Mouse (Mus musculus) macrophage (primary cell): ENCODE results near the gene Lamc1. TPM values are rescaled to one million over a fixed set of nuclear protein-coding genes. Genes with fewer than 3 reads are reported as not detected.

ENCODE experiments used
- H3K27ac ChIP-seq: fragments of 350-480 bp; formaldehyde crosslinking; 2 replicates; pipeline ENCODE4 v1.9.0; 2021
- H3K36me3 ChIP-seq: fragments of 350-480 bp; formaldehyde crosslinking; 2 replicates; pipeline ENCODE4 v1.9.0; 2021; ENCODE audit errors: inconsistent target
- H3K4me3 ChIP-seq: fragments of 350-480 bp; formaldehyde crosslinking; 2 replicates; pipeline ENCODE4 v1.9.0; 2021; ENCODE audit errors: inconsistent target
- H3K79me2 ChIP-seq: fragments of 350-480 bp; formaldehyde crosslinking; 2 replicates; pipeline ENCODE4 v1.9.0; 2021; ENCODE audit errors: inconsistent target
- WGBS: methylation state at CpG from one replicate; pipeline ENCODE4 v1.1.7; 2026; ENCODE audit warnings: inconsistent platforms; ENCODE audit not compliant: missing documents; 5-methylcytosine and 5-hydroxymethylcytosine counted together
- polyA plus RNA-seq: library from polyadenylated mRNA; stranded (reverse); fragments of 250-400 nt; gene quantifications from 3 replicates; pipeline ENCODE4 v1.2.4, GENCODE M21; 2018; ENCODE audit warnings: inconsistent platforms

Gene Lamc1
- polyA plus RNA-seq, 1 experiment from 2014 or later = 21.0 TPM

DNA sequence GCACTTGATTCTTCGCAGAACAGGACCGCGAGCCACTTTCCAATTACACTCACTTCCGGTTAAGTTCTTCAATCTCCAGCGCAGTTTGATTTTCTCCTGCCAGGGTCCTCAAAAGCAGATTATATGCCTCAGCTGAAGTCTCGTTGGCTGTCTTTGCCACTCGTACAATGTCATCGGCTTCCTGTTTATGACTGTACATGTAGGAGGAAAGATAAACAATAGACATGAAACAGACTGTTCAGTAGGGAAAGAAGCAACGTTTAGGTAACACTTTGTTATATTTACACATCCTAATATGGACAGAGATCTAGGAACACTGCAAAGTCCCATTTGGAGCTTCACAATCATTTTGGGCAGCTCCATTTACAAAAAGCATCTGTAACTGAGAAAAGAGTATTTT lies 100.9 kb downstream of the Lamc1 start:
- Histone ChIP-seq H3K36me3 (peaks cover 26% of the 10 kb centered on the region; the same call in 1 of the 2 replicates), H3K27ac (no peak overlapping the region), H3K4me3 (no peak overlapping the region), H3K79me2 (no peaks in the 10 kb centered on the region)
- WGBS = 86% methylated on average over 5 of the region's 9 CpGs

DNA sequence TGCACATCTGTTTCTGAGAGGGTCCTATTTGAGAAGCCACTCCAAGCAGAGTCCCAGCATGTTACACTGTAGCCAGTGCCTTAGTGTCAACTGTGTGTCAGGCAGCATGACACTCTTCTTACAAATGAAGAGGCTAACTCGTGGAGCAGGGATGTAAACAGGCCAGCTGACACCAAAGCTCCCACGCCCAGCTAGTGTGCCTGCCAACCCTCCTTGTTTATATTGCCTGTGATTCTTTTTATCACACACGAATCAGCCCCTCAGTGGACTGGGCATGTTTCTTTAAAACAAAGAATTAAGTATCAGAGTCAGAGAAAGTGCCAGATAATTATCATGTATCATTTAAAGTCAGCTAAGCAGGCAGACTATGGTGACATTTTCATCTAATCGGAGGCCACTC lies 104.7 kb downstream of the Lamc1 start:
- WGBS = 94% methylated on average over 4 of the region's 4 CpGs
- peaks cover 31% of the 10 kb centered on the region; the same call in 1 of the 2 replicates for H3K36me3 ChIP-seq
- no peak overlapping the region for H3K4me3 ChIP-seq
- H3K79me2 ChIP-seq = no peaks in the 10 kb centered on the region
- no peak overlapping the region for H3K27ac ChIP-seq

DNA sequence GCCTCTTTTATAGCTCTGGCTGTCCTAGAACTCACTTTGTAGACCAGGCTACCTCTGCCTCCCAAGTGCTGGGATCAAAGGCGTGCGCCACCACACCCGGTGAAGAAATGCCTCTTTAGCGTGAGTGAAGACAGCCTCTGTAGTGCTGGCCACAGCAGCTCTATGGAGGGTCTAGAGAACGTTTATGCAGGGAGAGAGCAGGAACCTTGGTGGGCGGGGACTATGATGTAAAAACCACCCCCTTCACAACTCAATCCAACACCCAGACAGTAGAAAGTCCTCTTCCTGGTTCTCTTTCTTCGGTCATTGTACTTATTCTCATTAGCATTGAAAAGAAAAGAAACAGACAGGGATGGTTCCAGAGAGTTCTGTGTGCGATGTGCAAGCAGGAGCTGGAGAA lies 105.5 kb downstream of the Lamc1 start:
- 91% methylated on average over 8 of the region's 8 CpGs for WGBS
- Histone ChIP-seq H3K36me3 (peaks cover 31% of the 10 kb centered on the region; the same call in 1 of the 2 replicates), H3K79me2 (no peaks in the 10 kb centered on the region), H3K4me3 (no peak overlapping the region), H3K27ac (no peak overlapping the region)

DNA sequence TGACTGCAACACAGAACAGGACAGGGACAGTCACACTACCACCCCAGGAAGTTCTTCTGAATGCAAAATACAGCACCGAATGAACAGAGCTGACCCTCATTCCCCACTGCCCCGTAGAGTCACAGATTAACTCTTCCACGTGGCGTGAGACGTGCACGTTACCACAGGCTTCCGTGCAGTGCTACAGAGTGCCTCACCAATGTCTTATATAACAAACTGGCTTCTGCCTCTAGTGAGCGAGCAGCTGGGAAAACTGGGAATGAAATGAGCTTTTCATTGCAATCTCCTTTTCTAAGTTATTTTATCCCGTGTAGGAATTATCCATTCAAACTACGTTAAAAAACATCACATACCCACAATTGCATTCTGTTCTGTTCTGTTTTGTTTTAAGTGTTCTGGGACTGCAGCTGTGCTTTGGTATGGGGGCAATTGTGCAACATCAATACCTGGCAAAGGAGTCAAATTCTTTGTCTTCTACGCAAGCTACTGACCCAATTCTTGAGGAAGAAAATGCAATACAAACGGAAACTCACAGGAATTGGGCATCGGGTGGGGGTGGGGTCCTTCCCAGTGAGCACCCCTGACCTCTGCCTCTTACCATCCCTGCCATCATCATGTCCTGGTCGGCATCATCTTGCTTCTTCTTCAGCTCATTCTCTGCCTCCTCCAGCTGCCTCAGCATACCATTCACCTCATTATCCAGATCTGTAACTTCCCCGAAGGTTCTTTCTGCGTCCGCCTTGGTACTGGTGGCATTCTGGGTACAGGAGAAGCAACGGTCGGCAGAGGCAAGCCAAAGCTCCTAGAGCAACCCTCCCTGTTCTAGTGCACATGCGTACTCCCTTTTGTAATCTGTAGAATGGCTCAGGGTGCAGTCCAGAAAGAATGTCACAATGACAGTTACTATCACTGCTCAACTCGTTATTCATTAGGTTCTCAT lies 106.5 kb downstream of the Lamc1 start:
- WGBS = 94% methylated on average over 21 of the region's 21 CpGs
- peaks cover 30% of the 10 kb centered on the region; the same call in 1 of the 2 replicates for H3K36me3 ChIP-seq
- H3K4me3 ChIP-seq = no peak overlapping the region

DNA sequence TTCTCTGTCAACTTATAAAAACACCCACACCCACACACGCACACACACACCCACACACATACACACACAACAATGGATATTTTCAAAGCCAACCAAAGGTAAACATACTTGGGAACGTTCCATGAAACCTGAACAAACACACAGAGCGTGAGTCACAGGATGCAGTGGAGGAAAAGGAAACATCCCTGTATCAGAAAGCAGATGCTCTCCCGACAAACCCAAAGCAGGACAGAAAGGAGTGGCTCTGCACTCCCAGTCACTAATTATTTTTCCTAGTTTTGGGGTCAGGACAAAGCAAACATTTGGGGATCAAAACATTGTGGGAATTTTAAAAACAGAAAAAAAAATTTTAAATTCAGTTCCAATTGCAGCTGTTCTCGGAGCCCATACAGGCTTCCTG lies 108.3 kb downstream of the Lamc1 start:
- 98% methylated on average over 5 of the region's 5 CpGs for WGBS
- Histone ChIP-seq H3K4me3 (no peak overlapping the region), H3K79me2 (no peaks in the 10 kb centered on the region), H3K36me3 (peaks cover 23% of the 10 kb centered on the region; the same call in 1 of the 2 replicates), H3K27ac (no peak overlapping the region)

More for the DNA sequence above, 106.5 kb downstream of the Lamc1 start:
- Histone ChIP-seq H3K79me2 (no peaks in the 10 kb centered on the region), H3K27ac (no peak overlapping the region)

DNA sequence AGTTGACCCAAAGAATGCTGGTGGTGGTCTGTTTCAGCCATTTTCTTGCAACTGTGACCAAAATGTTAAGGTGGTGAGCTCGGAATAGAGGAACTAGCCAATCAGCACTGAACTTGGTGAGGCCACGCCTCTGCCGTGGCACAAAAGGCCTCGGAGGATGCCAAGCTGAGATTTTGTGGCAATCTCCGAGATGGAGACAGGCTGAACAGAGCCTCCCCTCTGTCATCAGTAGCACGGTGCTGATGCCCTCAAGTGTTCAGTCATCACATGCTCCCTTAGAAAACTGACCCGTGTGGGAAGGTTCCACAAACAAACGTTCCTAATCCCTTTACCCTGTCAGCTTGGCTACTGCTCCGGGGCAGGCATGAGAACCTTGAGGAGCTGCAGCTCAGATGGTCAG lies 113.2 kb downstream of the Lamc1 start:
- no peaks in the 10 kb centered on the region for H3K36me3 ChIP-seq
- WGBS = 89% methylated on average over 9 of the region's 9 CpGs

DNA sequence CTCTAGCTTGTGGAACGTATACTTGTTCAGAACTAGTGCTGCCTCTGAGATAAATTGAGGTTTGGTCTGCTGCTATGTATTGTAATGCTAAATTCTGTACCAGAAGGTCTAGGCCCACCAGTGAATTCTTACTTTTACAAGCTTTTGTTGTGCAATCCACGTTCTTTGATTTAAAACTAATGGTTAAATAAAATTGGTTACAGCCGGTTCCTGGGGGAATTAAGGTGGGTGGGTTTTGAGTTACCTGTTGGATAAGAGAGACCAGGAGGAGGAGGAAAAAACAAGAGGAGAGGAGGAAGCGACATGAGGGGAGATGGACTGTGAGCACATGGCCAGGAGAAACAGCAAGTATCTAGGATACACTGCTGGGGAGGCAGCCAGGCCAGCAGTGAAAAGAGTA lies 116.1 kb downstream of the Lamc1 start:
- Histone ChIP-seq H3K4me3 (no peak overlapping the region), H3K36me3 (no peaks in the 10 kb centered on the region), H3K79me2 (no peaks in the 10 kb centered on the region), H3K27ac (no peak overlapping the region)
- WGBS = 94% methylated on average over 4 of the region's 4 CpGs

More for the DNA sequence above, 113.2 kb downstream of the Lamc1 start:
- H3K79me2 ChIP-seq = no peaks in the 10 kb centered on the region
- no peak overlapping the region for H3K27ac ChIP-seq
- H3K4me3 ChIP-seq = no peak overlapping the region

DNA sequence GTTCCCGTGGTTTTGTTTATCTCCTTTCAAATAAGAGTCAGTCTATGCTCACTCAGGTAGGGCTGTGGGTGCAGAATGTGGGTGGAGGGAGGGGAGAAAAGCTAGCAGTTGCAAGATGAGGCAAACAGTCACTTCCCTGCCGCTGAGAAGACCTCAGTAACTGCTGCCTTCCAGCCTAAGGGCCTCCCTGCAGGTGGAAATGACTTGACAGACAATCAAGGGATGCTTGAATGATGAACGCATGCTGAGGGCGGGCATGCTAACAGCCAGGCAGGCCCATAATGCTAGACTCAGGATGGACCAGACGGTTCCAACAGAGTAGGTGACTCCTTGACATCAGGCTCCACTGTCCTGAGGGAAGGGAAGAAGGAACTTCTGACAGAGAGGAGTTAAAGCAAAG lies 116.9 kb downstream of the Lamc1 start:
- Histone ChIP-seq H3K27ac (no peak overlapping the region), H3K79me2 (no peaks in the 10 kb centered on the region), H3K36me3 (no peaks in the 10 kb centered on the region), H3K4me3 (no peak overlapping the region)
- WGBS = 79% methylated on average over 5 of the region's 5 CpGs

DNA sequence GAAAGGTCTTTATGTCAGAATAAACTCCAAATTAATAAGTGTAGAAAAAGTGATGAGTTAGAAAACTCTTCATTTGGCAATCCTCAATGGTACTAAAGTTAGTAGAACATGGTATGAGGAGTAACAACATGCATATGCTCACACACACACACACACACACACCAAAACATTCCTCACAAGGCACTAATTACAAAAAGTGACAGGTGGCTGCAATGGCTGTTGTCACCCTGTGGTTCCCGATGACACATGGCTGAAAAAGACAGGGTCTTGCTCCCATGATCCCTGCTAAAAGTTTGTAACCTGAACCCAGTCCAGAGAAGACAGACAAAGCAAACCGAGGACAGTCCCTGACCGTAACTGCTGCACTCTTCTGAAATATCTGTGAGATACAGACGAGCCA lies 121.6 kb downstream of the Lamc1 start:
- Histone ChIP-seq H3K27ac (no peak overlapping the region), H3K79me2 (no peaks in the 10 kb centered on the region), H3K4me3 (no peak overlapping the region), H3K36me3 (no peaks in the 10 kb centered on the region)
- WGBS = 74% methylated on average over 4 of the region's 4 CpGs

DNA sequence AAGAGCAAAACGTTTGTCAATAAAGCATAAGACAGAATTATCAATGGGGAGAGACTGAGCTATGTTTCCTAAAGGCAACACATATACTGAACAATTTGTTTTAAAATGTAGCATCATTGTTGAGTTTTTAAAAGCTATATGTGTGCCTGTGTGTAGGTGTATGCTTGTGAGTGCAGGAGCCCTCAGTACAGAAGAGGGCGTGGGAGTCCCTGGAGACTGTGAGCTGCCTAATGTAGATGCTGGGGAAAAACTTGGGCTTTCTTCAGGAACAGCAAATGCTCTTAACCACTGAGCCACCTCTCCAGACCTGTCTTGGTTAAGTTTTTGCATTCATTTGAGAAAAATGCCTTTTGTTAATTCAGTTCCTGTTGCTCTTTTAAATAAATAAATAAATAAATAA lies 122.4 kb downstream of the Lamc1 start:
- 100% methylated on average over 2 of the region's 2 CpGs for WGBS
- H3K36me3 ChIP-seq = no peaks in the 10 kb centered on the region
- H3K4me3 ChIP-seq = no peak overlapping the region
- H3K79me2 ChIP-seq = no peaks in the 10 kb centered on the region
- H3K27ac ChIP-seq = no peak overlapping the region

DNA sequence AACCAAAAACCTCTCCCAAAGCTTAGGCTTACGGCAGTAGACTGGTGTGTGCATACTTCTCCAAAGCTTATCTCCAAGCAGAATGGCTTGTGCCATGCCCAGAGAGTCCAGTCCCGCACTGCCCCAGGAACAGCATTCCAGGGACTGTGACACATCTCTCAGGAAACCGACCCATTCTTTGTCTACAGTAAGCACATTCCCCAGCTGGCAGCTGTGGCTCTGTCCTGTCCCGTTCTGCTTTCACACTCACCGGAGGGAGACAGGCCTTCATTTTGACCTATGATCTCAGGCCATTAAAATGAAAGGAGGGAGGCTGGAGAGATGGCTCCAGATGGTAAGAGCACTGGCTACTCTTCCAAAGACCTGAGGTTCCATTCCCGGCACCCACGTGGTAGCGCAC lies 130.4 kb downstream of the Lamc1 start:
- Histone ChIP-seq H3K79me2 (no peaks in the 10 kb centered on the region), H3K36me3 (no peaks in the 10 kb centered on the region), H3K27ac (no peak overlapping the region), H3K4me3 (no peak overlapping the region)
- WGBS = 90% methylated on average over 8 of the region's 8 CpGs

DNA sequence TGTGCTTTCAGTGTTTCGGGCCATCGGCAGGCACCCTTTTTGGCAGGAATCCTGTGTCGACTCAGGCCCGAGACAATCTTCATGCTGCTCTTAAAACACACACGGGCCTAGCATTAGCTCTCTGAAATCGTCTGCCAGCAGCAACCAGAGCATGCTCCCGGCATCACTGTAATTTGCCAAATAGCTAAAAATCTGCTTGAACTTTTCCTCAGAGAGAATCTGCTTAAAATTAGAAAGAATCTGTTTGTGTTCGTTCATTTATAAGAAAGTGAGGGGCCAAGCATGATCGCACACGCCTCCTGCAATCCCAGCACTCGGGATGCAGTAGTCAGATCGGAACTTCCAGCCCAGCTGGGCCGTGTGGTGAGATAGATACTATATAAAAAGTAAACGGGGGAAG lies 131.1 kb downstream of the Lamc1 start:
- H3K36me3 ChIP-seq = no peaks in the 10 kb centered on the region
- 67% methylated on average over 14 of the region's 14 CpGs for WGBS
- no peak overlapping the region for H3K4me3 ChIP-seq
- H3K79me2 ChIP-seq = no peaks in the 10 kb centered on the region
- H3K27ac ChIP-seq = no peak overlapping the region

DNA sequence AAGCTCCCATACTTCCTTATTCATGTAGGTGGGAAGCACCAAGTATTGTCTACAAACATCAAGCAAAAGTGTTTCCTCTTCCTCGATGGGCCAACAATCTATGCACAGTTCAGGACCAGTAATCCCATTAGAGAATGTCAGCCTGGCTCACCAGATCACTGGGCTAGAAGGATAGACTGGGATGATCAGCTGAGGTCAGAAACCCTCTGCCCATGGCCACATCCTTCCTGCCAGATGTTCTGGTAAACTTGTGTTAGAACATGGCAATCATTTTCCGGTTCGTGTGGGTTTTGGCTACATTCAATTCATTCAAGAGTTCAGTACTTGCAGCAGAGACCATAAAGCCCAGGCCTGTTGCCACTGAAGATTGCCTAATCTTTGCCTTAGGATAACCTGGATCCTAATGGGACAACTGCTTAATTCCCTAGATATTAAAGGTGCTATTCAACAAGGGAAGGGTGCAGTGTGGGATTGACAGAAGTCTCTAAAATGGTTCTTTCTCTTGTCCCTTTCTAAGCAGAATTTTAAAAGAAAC lies 135.2 kb downstream of the Lamc1 start:
- Histone ChIP-seq H3K79me2 (no peaks in the 10 kb centered on the region), H3K36me3 (no peaks in the 10 kb centered on the region), H3K27ac (no peak overlapping the region), H3K4me3 (no peak overlapping the region)
- 4% methylated on average over 3 of the region's 3 CpGs for WGBS

DNA sequence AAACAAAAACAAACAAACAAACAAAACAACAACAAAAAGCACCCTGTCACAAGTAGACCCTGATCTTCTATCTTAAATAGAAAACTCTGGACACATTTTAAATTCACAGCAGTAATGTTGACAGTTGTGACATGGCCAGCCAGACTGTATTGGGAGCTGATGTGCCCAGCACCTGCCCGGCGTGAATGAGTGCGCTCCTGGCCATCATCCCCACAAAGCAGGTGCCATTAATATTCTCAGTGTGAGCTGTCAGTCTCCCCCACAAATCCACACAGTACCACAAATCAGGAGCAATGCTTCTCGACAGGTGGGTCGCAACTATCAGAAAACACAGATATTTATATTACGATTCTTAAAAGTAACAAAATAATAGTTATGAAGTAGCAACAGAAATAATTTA lies 139.6 kb downstream of the Lamc1 start:
- Histone ChIP-seq H3K4me3 (no peak overlapping the region), H3K36me3 (no peaks in the 10 kb centered on the region), H3K79me2 (no peaks in the 10 kb centered on the region), H3K27ac (no peak overlapping the region)
- WGBS = 96% methylated on average over 4 of the region's 6 CpGs

DNA sequence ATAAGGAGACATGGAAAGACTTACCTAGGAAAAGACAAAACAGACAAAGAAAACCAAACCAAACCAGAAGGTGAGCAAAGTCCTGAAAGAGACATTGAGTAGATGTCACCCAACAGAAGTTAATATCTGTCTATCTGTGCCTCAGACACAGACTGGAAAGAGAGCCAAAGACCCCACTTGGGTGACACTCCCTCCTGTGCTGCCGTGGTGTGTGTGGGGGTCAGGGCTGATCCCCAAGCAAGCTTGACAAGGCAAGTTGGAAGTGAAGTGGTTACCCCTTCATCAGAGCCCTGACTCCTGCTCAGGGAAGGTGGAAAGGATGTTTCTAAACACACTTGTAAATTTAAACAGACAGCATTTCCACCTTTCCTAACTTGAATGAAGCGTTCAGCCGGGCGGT lies 140.2 kb downstream of the Lamc1 start:
- 88% methylated on average over 4 of the region's 4 CpGs for WGBS
- Histone ChIP-seq H3K4me3 (no peak overlapping the region), H3K36me3 (no peaks in the 10 kb centered on the region), H3K79me2 (no peaks in the 10 kb centered on the region), H3K27ac (no peak overlapping the region)
